Mouse (Mus musculus) left cerebral cortex, adult 8-10 months (tissue): Measurements from ENCODE around the gene Fkbp10. TPM values are rescaled to one million over a fixed set of nuclear protein-coding genes. Genes with fewer than 3 reads are reported as not detected.

Source experiments
- DNase-seq, 2 experiments: peaks; one replicate each; pipeline ENCODE4 v3.0.0; 2022; ENCODE audit warnings: low spot score in 2 of 2
- microRNA-seq, 2 experiments: library from miRNA; unstranded; fragments of <30 nt; microRNA quantifications; one replicate each; pipeline ENCODE4 v1.2.0; 2022
- total RNA-seq, 4 experiments: library from RNA; stranded (reverse); gene quantifications; 2 replicates each; pipeline ENCODE4 v1.2.4; 2022

Fkbp10 gene
- total RNA-seq, 4 experiments from 2014 or later = 5.2 to 8.3 (median 6.2) TPM

DNA sequence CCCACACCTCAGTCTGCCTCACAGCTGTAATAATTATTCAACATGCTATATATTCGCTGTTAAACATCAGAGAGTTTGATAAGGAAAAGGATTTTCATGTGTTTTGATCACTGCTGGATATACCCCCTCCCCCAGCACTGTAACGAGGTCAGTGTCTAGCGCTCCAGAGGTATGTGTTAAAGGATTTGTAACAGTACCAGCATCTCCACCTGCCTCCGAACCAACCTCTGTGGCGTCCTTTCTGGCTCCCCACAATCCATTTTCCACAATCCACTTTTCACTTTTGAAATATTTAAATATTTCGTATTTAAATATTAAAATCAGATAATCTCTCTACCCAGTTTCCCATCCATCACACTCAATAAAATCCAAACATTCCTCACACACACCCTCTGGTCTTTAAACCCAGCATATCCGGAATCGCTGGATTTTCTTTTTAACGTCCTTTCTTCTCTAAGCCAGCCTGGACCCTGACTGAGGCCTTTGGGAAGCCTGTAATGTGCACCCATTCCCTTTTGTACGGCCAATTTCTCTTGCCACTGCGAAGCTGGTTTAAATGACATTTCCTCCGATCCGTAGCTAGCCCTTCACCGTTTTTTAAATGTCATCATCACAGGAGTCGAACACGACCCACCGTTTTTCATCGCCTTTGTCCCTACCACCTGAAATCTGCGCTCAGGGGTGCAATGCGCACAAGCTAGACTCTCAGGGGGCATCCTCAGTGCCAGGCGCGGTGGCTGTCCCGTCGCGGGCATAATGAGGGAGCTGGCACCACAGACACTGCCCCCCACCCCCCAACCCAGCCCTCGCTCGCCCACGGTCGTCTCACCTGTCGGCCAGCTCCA, 56.1 kb downstream of the Fkbp10 start:
- no peak for DNase-seq

DNA sequence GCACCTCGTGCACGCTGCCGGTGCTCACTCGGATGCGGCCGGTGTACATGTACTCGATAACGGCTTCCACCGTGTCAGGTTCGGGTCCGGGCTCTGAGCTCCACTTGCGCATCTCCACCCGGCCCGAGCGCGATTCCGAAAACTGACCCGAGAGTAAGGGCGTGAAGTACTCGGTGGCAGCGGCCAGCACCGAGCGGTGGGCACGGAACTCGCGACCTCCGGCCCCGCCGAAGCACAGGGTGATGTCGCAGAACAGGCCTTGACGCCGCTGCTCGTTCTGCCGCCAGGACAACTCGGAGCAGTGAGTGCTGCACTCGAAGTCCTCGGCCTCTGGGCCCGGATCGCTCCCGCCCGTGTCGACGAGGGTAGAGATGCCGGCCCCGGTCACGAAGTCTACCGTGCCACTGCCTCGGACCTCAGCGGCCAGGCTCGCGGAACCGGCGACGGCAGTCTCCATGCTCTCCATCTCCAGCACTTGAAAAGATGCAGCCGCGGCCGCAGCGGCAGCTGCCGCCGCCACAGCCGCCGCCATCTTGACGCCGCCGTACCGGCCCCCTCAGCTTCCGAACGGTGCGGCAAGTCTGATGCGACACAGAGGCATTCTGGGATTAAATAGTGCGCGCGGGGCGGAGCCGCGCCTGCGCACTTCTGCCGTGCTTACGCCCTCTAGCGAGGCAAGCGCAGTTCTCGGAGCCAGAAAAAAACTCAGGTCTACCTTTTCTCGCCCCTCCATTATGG, 56.9 kb downstream of the Fkbp10 start, which contains the start of gene Klhl11:
TSS of gene Klhl11 (minus strand) at position 545 of the 738 bp plus-strand sequence.
- DNase-seq = peak; percentile 79 to 90

DNA sequence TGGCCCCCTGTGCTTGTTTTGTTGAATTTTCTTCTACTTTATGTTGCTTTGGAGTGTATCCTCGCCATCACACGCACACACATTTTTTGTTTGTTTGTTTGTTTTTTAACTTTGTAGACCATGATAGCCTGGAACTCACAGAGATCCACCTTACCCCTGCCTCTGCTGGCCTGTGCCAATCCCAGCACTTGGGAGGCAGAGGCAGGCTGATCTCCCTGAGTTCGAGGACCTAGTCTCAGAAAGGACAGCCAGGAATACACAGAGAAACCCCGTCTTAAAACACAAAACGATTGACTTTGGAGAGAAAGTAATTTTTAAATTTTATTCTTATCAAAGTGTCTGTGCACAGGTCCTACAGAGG, 57.4 kb downstream of the Fkbp10 start:
- no peak for DNase-seq

Small RNA genes lying within 50 kb of the gene (microRNA-seq; reads per million reads assigned to microRNA genes)
- gene Gm27374 = 0 reads per million in 2 experiments

Other genes starting within 250 kb of the Fkbp10 start
- 1 to 10 TPM; 4.2 to 5.0 (median 4.4) TPM for gene Krt9, start 222.5 kb upstream of the Fkbp10 start, total RNA-seq
- gene Krt14, start 208.1 kb upstream of the Fkbp10 start, total RNA-seq = not detected
- gene Krt16, start 166.8 kb upstream of the Fkbp10 start, total RNA-seq = not detected
- gene Krt17, start 154.7 kb upstream of the Fkbp10 start, total RNA-seq = under 1 TPM in 1 of 4 experiments, not detected in 3; 0.50 TPM
- gene Krt42, start 145.8 kb upstream of the Fkbp10 start, total RNA-seq = not detected
- 100 to 1,000 TPM; 753 to 824 (median 763) TPM for gene Eif1, start 95.8 kb upstream of the Fkbp10 start, total RNA-seq
- gene Gast, start 81.3 kb upstream of the Fkbp10 start, total RNA-seq = not detected
- gene Hap1, start 59.6 kb upstream of the Fkbp10 start, total RNA-seq = 100 to 1,000 TPM; 132 to 184 (median 175) TPM
- 10 to 100 TPM; 54.1 to 58.4 (median 55.9) TPM for gene Jup, start 17.9 kb upstream of the Fkbp10 start, total RNA-seq
- 10 to 100 TPM; 10.4 to 12.8 (median 12.3) TPM for gene P3h4, start 861 bp upstream of the Fkbp10 start, total RNA-seq
- gene Nt5c3b, start 26.1 kb downstream of the Fkbp10 start, total RNA-seq = 10 to 100 TPM; 46.9 to 52.6 (median 50.0) TPM
- gene Klhl10, start 26.2 kb downstream of the Fkbp10 start, total RNA-seq = 1 to 10 TPM in 2 of 4 experiments, under 1 TPM in 2; 0.84 to 1.4 (median 1.0) TPM
- gene Klhl11, start 57.0 kb downstream of the Fkbp10 start, total RNA-seq = 10 to 100 TPM; 94.8 to 99.9 (median 97.3) TPM
- gene Acly, start 112.3 kb downstream of the Fkbp10 start, total RNA-seq = 100 to 1,000 TPM; 150 to 164 (median 156) TPM
- 1 to 10 TPM in 3 of 4 experiments, under 1 TPM in 1; 0.98 to 2.2 (median 1.8) TPM for gene Ttc25, start 129.9 kb downstream of the Fkbp10 start, total RNA-seq
- 100 to 1,000 TPM; 220 to 251 (median 229) TPM for gene Cnp, start 159.2 kb downstream of the Fkbp10 start, total RNA-seq
- 10 to 100 TPM; 12.1 to 15.5 (median 13.2) TPM for gene Nkiras2, start 203.5 kb downstream of the Fkbp10 start, total RNA-seq
- gene Dnajc7, start 204.5 kb downstream of the Fkbp10 start, total RNA-seq = 100 to 1,000 TPM; 241 to 278 (median 260) TPM